Mouse (Mus musculus) bone marrow, adult 2 months (tissue): ENCODE data around the gene Cgref1. TPM values are rescaled to one million over a fixed set of nuclear protein-coding genes. Genes with fewer than 3 reads are reported as not detected.
A peak's percentile ranks its signal among the peaks of the same experiment; 100 is the strongest.

Source experiments
- H3K27ac ChIP-seq: fragments of 200-500 bp; 2 replicates; pipeline ENCODE4 v1.5.1; 2012; ENCODE audit warnings: low read depth, mild to moderate bottlenecking, control low read depth, inconsistent platforms, low read length; ENCODE audit not compliant: control insufficient read depth, poor library complexity, insufficient read depth
- H3K4me1 ChIP-seq: fragments of 200-500 bp; 2 replicates; pipeline ENCODE4 v1.6.1; 2011; ENCODE audit warnings: low read length; ENCODE audit not compliant: control insufficient read depth, insufficient read depth
- H3K4me3 ChIP-seq: fragments of 200-500 bp; replicated peaks from 2 replicates; pipeline ENCODE3; 2011; ENCODE audit warnings: mild to moderate bottlenecking, low read depth, low read length, control low read depth; ENCODE audit not compliant: control insufficient read depth
- CTCF ChIP-seq: fragments of 200-500 bp; IDR thresholded peaks from 2 replicates; pipeline ENCODE4 v1.5.1; 2011; ENCODE audit warnings: low read length, control low read depth; ENCODE audit not compliant: control insufficient read depth, insufficient read depth
- POLR2A ChIP-seq: fragments of 200-500 bp; IDR thresholded peaks from 2 replicates; pipeline ENCODE4 v1.6.1; 2011; ENCODE audit warnings: low read depth, mild to moderate bottlenecking, control low read depth, low read length, borderline replicate concordance; ENCODE audit not compliant: control insufficient read depth
- WGBS: fragments of 180-500 bp; shearing (Covaris S2); methylation state at CpG from one replicate; pipeline ENCODE4 v1.1.7; 2018; 5-methylcytosine and 5-hydroxymethylcytosine counted together
- polyA plus RNA-seq: library from polyadenylated mRNA; stranded (reverse); fragments of >200 nt; gene quantifications from 2 replicates; pipeline ENCODE4 v1.2.4, GENCODE M21; 2011; ENCODE audit warnings: low replicate concordance; ENCODE audit not compliant: missing spikeins, insufficient read depth, insufficient read length

Cgref1 gene
- polyA plus RNA-seq, 1 experiment = 1.0 TPM

DNA sequence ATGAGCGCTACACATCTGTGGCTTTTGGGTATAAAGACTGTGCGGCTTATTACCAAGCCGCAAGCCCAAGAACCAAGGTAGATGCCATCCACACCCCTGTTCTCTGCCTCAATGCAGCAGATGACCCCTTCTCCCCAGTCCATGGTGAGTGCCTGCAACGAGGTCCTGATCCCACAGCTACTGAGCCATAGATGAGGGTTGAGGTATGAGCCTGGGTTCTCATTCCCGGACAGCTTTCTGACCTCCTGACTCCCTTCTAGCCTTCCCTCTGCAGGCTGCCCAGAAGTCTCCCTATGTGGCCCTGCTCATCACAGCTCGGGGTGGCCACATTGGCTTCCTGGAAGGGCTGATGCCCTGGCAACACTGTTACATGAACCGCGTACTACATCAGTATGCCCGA, 9.2 kb upstream of the Cgref1 start:
- H3K4me3 ChIP-seq = no peak overlapping the region
- H3K27ac ChIP-seq = no peak overlapping the region
- WGBS = 90% methylated on average over 9 of the region's 9 CpGs
- peaks cover 5% of the 10 kb centered on the region for H3K4me1 ChIP-seq
- TF ChIP-seq CTCF (no peak), POLR2A (no peak)

DNA sequence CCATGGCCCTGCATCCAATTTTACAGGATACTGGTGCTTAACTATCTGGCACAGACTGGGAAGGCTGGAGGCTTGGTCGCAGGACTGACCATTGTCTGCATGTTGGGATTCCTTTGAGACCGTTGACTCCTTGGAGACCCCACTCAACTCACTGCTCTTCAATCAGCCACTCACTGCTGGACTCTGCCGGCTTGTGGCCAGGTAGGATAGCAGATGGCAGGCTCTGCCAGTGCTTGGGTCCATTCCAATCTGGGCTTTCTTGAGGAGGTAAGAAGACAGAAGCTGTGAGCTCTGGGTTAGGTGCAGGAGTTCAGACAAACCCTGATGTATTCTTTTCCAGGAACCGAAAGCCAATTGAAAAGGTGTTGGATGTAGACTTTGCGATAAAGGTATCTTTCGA, 8.7 kb upstream of the Cgref1 start:
- Histone ChIP-seq H3K4me1 (peaks cover 6% of the 10 kb centered on the region), H3K4me3 (no peak overlapping the region), H3K27ac (no peak overlapping the region)
- TF ChIP-seq POLR2A = no peak
- TF ChIP-seq CTCF = no peak
- 94% methylated on average over 6 of the region's 6 CpGs for WGBS

DNA sequence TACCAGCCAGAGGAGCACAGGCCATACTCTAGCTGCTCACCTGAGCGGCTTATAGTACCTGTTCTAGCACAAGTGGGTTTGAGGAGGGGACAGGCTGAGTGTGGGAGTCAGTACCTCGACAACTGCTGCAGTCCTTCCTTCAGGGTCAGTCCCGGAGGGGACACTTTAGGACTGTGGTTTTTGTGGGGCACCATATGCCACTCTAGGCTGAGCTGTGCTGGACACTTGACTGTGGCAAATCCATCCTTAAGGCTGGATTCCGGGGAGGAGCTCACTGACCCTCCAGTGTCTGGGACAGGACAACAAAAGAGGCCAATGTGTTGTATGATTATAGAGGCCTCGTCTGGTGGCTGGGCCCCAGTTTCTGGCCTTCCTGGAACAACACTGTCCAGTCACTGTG, 7.2 kb upstream of the Cgref1 start:
- Histone ChIP-seq H3K4me1 (peaks cover 2% of the 10 kb centered on the region), H3K27ac (no peak overlapping the region)
- 74% methylated on average over 5 of the region's 5 CpGs for WGBS

DNA sequence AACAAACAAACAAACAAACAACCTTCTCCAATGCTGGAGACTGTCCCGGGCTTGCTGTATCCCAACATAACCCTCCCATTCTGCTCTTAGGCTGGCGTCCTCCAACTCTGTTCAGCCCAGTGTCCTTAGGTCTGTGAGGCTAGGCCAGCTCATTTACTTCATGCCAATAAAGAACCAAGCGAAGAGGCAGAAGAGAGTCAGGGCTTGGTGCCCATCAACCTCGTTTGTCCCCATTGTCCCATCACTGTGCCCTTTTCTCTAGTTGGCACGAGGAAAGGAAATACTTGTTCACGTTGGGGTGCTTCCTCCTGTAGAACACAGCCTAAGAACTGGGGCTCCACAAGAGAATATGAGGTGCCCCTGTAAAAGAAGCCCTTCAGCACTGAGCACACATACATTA, 6.3 kb upstream of the Cgref1 start:
- Histone ChIP-seq H3K4me3 (no peak overlapping the region), H3K4me1 (peaks cover 2% of the 10 kb centered on the region), H3K27ac (no peak overlapping the region)
- WGBS = 75% methylated on average over 6 of the region's 6 CpGs
- TF ChIP-seq POLR2A = no peak
- no peak for TF ChIP-seq CTCF

More for the DNA sequence above, 7.2 kb upstream of the Cgref1 start:
- no peak for TF ChIP-seq POLR2A
- no peak for TF ChIP-seq CTCF
- no peak overlapping the region for H3K4me3 ChIP-seq

DNA sequence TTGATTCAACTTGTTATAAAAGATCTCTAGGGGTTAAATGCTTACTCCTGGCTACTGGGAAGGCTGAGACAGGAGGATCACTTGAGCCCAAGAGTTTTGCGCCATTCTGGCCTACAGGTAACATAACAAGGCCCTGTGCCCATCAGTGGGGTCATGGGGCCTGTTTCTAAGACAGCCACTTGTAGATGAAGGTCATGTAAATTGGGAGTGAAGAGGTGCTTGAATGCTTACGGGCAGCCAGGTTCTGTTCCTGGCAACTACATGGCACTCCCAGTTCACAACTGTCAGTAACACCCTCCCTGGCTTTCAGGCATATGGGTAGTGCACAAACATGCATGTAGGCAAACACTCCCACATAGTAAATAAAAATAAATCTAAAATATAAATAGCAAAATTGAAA, 5.5 kb upstream of the Cgref1 start:
- no peak overlapping the region for H3K4me3 ChIP-seq
- 89% methylated on average over 2 of the region's 2 CpGs for WGBS
- peaks cover 2% of the 10 kb centered on the region for H3K4me1 ChIP-seq
- no peak for TF ChIP-seq CTCF
- TF ChIP-seq POLR2A = no peak
- no peak overlapping the region for H3K27ac ChIP-seq

DNA sequence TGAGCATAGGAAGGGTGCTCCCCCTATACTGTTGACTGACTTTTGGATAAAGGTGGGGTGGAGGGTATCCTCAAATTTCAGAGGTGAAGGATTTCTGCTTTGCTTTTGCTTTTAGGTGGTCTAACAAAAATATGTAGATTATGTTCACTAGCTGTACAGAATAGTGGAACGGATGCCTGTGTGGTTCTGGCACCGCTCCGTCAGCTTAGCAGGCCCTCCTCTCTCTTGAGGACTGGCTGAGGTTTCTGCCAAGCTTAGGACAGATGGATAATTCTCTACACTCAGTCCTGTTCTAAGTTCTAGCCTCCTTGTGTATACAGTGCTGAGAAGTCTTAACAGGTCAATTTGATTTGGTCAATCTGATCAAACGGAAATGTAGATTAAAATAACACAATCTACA, 5.1 kb upstream of the Cgref1 start:
- WGBS = 57% methylated on average over 4 of the region's 4 CpGs
- Histone ChIP-seq H3K4me3 (peak overlapping the region; percentile 9), H3K27ac (no peak overlapping the region), H3K4me1 (peaks cover 2% of the 10 kb centered on the region)
- TF ChIP-seq POLR2A = no peak
- TF ChIP-seq CTCF = no peak

DNA sequence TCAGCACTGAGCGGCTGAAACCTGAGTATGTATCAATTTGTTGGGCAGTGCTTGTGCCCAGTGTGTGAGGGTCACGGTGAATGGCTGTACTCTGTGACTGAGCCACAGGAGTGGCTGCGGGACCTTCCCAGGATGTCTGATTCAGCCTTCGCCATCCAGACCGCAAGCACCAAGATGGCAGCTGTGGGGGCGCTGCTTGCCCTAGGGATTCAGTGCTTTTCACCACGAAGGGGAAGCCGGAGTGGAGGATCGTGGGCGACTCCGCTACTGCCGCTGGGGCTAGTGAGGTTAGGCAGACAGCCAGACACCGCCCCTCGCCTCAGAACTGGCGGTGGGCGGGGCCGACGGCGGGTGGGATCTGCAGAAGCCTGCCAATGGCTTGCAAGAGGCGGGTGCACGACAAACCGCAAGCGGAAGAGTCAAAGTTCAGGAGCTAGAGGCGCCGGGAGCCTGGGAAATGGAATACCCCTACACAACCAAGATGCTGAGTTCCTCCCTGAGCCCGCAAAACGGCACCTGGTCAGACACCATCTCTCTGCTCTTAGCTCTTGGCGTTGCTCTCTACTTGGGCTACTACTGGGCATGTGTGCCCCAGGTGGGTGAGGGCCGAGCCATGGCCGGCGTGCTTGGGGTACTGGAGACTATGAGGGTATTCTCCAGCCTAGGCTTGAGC, 4.4 kb upstream of the Cgref1 start:
- Histone ChIP-seq H3K4me1 (peaks cover 2% of the 10 kb centered on the region), H3K27ac (peak overlapping the region; percentile 67), H3K4me3 (peak overlapping the region; percentile 97)
- WGBS = 2% methylated on average over 31 of the region's 31 CpGs
- peak; percentile 73; the same call in 1 of the 2 replicates for TF ChIP-seq POLR2A
- no peak for TF ChIP-seq CTCF

DNA sequence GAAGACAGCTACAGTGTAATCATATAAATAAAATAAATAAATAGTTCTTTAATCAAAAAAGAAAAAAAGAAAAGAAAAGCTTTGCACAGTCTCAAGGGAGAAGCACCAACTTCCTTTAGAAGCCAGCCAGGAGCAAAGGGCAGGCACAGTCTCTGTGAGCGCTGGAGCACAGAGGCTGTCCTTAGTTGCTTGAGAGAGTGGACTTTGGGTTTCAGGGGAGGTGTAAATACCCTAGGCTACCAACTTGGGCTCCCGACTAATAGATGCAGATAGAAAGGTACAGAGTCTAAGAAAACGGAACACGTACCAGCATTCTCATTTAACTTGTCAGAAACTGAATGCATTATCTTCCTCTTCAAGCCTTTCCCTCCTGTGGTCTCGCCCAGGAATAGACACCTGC, 3.2 kb upstream of the Cgref1 start:
- no peak for TF ChIP-seq POLR2A
- TF ChIP-seq CTCF = no peak
- WGBS = 61% methylated on average over 5 of the region's 5 CpGs
- peaks cover 2% of the 10 kb centered on the region for H3K4me1 ChIP-seq

DNA sequence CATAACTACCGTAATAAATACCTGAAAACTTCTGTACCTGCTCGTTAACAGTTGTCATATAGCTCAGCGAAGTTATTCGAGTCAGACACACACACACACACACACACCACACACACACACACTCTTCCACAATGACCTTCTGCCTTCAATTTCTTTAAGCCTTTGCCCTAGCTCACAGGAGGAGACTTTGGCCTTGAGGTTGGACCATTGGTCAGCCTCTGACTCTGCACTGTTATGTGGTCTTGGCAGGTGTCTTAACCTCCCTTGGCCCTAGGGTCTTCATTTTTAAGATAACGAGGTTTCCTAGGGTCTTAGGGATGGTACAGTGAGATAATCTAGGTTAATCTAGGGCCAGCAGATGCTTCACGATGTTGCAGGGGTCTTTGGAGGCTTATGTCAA, 1.0 kb downstream of the Cgref1 start:
- H3K4me3 ChIP-seq = no peak overlapping the region
- TF ChIP-seq CTCF (no peak), POLR2A (no peak)
- WGBS = 80% methylated on average over 6 of the region's 6 CpGs

More for the DNA sequence above, 3.2 kb upstream of the Cgref1 start:
- Histone ChIP-seq H3K27ac (no peak overlapping the region), H3K4me3 (no peak overlapping the region)

More for the DNA sequence above, 1.0 kb downstream of the Cgref1 start:
- no peak overlapping the region for H3K27ac ChIP-seq
- H3K4me1 ChIP-seq = no peaks in the 10 kb centered on the region
